26 mouse cellular contexts compared by ENCODE assay signal in the genomic region with DNA sequence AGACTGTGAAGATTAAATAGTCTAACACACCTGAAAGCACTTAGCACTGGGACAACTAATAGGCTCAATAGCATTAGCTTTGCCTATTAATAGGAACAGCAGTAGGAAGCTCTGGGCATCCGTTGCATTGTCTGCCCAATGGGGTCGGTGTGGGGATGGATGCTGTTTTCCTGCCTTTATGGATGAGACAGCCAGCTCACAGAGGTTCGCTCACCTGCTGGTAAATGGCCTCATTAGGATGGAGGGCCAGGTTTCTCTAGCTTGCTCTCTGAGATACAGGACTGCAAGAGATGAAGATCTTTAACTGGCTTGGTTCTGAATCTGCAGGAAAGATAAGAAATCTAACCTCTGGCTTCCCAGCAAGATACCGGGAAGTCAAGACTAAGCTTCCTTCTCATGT. TPM values are rescaled to one million over a fixed set of nuclear protein-coding genes. Genes with fewer than 3 reads are reported as not detected.
DNase-seq lines count a peak whose midpoint lies in the region; ATAC-seq and TF ChIP-seq lines count a peak whose summit lies in the region.
"Had no signal": no experiment of that assay in that cellular context is flagged by ENCODE, and none has a peak within 500 bp of the region (broad histone marks: within the 10 kb centered on the region; RNA-seq: fewer than 3 reads in every experiment).

No protein-coding gene starts in this region.

- DNase-seq in cerebellum, adult 11-12 months, result peak; percentile 55
- DNase-seq in cerebellum, adult 9-10 months, result peak; percentile 66
- no peak for DNase-seq in cerebellum, postnatal 4 days (ENCODE audit: low spot score in 2 of 2)
- DNase-seq in hindbrain, embryonic 14.5 days (ENCODE audit: low spot score), result no peak
- DNase-seq in hindbrain, embryonic 11.5 days (ENCODE audit: low spot score), result no peak
- DNase-seq in cerebellum, postnatal 25 days, result peak; percentile 37 to 46
- no peak for DNase-seq in stomach, postnatal 0 days (ENCODE audit: low spot score)
- DNase-seq: adrenal gland, postnatal 10 days; adrenal gland, postnatal 36 days; forebrain, postnatal 0 days; gastrocnemius, adult 2 months; gastrocnemius, postnatal 14 days; heart, adult 11 months; heart, postnatal 36 days; kidney, adult 18-20 months; kidney, adult 9 months had no signal

- no peak for TF ChIP-seq CTCF in stomach, postnatal 0 days (IDR thresholded peaks at IDR 0.05; ENCODE audit: low read depth)

- ATAC-seq in cerebellum, adult (ENCODE audit: insufficient number of reproducible peaks, low FRiP score, low TSS enrichment), result no peak
- ATAC-seq in hindbrain, embryonic 14.5 days (ENCODE audit: low FRiP score), result no peak
- ATAC-seq in hindbrain, embryonic 11.5 days (ENCODE audit: low FRiP score), result no peak
- ATAC-seq in stomach, postnatal 0 days (ENCODE audit: low FRiP score, low TSS enrichment), result no peak
- ATAC-seq: activated CD4-positive, CD25-positive, alpha-beta regulatory T cell, adult 4 months; forebrain, embryonic 14.5 days; forebrain, postnatal 0 days; hindbrain, postnatal 0 days; inflammation-experienced regulatory T-cells, adult 6 months; intestine, embryonic 16.5 days had no signal

- H3K27ac ChIP-seq in hindbrain, embryonic 14.5 days, result peak overlapping the region; percentile 7; the same call in 1 of the 2 replicates
- H3K27ac ChIP-seq in hindbrain, embryonic 11.5 days (ENCODE audit: low read depth, low read length), result no peak overlapping the region
- H3K27ac ChIP-seq in stomach, postnatal 0 days (replicated peaks), result no peak overlapping the region
- H3K27ac ChIP-seq: embryonic facial prominence, embryonic 12.5 days; embryonic facial prominence, embryonic 15.5 days; gastrocnemius, adult 2 months; hindbrain, embryonic 12.5 days; hindbrain, postnatal 0 days had no signal

- TF ChIP-seq EP300 in stomach, postnatal 0 days (optimal IDR thresholded peaks at IDR 0.05), result no peak

- H3K9me3 ChIP-seq in hindbrain, embryonic 14.5 days (ENCODE audit: control insufficient read depth, low read length), result no peaks in the 10 kb centered on the region
- no peaks in the 10 kb centered on the region for H3K9me3 ChIP-seq in hindbrain, embryonic 11.5 days (ENCODE audit: control insufficient read depth, low read length)
- no peaks in the 10 kb centered on the region for H3K9me3 ChIP-seq in stomach, postnatal 0 days (ENCODE audit: control insufficient read depth, low read length)
- H3K9me3 ChIP-seq: embryonic facial prominence, embryonic 12.5 days; embryonic facial prominence, embryonic 15.5 days; hindbrain, embryonic 12.5 days had no signal

- H3K27me3 ChIP-seq in hindbrain, embryonic 14.5 days (ENCODE audit: control insufficient read depth, insufficient read depth, low read length), result no peaks in the 10 kb centered on the region
- no peaks in the 10 kb centered on the region for H3K27me3 ChIP-seq in hindbrain, embryonic 11.5 days (ENCODE audit: control insufficient read depth, insufficient read depth, low read length)
- H3K27me3 ChIP-seq in stomach, postnatal 0 days (ENCODE audit: control insufficient read depth, insufficient read depth, low read length), result no peaks in the 10 kb centered on the region
- H3K27me3 ChIP-seq: embryonic facial prominence, embryonic 12.5 days; embryonic facial prominence, embryonic 15.5 days; hindbrain, embryonic 12.5 days had no signal

- no peak overlapping the region for H3K4me3 ChIP-seq in hindbrain, embryonic 14.5 days (replicated peaks; ENCODE audit: low read length)
- H3K4me3 ChIP-seq in hindbrain, embryonic 11.5 days (ENCODE audit: low read depth, low read length), result no peak overlapping the region
- H3K4me3 ChIP-seq in stomach, postnatal 0 days (ENCODE audit: low read depth, low read length), result no peak overlapping the region
- H3K4me3 ChIP-seq: embryonic facial prominence, embryonic 12.5 days; embryonic facial prominence, embryonic 15.5 days; gastrocnemius, adult 2 months; hindbrain, embryonic 12.5 days had no signal

- no peak overlapping the region for H3K9ac ChIP-seq in hindbrain, embryonic 14.5 days
- H3K9ac ChIP-seq in hindbrain, embryonic 11.5 days (ENCODE audit: low read depth, low read length), result no peak overlapping the region
- H3K9ac ChIP-seq in stomach, postnatal 0 days (ENCODE audit: low read length), result no peak overlapping the region
- H3K9ac ChIP-seq: embryonic facial prominence, embryonic 12.5 days; embryonic facial prominence, embryonic 15.5 days; forebrain, postnatal 0 days; hindbrain, embryonic 12.5 days had no signal

- peaks cover 9% of the 10 kb centered on the region for H3K4me1 ChIP-seq in hindbrain, embryonic 14.5 days (replicated peaks; ENCODE audit: control insufficient read depth, insufficient read depth, low read length)
- no peaks in the 10 kb centered on the region for H3K4me1 ChIP-seq in hindbrain, embryonic 11.5 days (replicated peaks; ENCODE audit: control insufficient read depth, insufficient read depth, low read length)
- H3K4me1 ChIP-seq in stomach, postnatal 0 days (replicated peaks; ENCODE audit: control insufficient read depth, insufficient read depth), result no peaks in the 10 kb centered on the region

- H3K36me3 ChIP-seq in hindbrain, embryonic 14.5 days (replicated peaks; ENCODE audit: control insufficient read depth, insufficient read depth), result peaks cover 16% of the 10 kb centered on the region
- no peaks in the 10 kb centered on the region for H3K36me3 ChIP-seq in hindbrain, embryonic 11.5 days (ENCODE audit: control insufficient read depth, insufficient read depth, low read length)
- no peaks in the 10 kb centered on the region; the same call in 1 of the 2 replicates for H3K36me3 ChIP-seq in stomach, postnatal 0 days (ENCODE audit: control insufficient read depth, insufficient read depth, low read length)

- 73% methylated on average over 4 of the region's 4 CpGs for WGBS in hindbrain, embryonic 14.5 days
- 88% methylated on average over 4 of the region's 4 CpGs for WGBS in hindbrain, embryonic 11.5 days
- WGBS in stomach, postnatal 0 days, result 77% methylated on average over 4 of the region's 4 CpGs

- no peak overlapping the region for H3K4me2 ChIP-seq in hindbrain, embryonic 14.5 days (replicated peaks)
- no peak overlapping the region for H3K4me2 ChIP-seq in hindbrain, embryonic 11.5 days (replicated peaks; ENCODE audit: low read depth, low read length)
- no peak overlapping the region for H3K4me2 ChIP-seq in stomach, postnatal 0 days (replicated peaks; ENCODE audit: low read depth)
- H3K4me2 ChIP-seq: embryonic facial prominence, embryonic 12.5 days; embryonic facial prominence, embryonic 15.5 days; heart, embryonic 11.5 days; hindbrain, embryonic 12.5 days had no signal

RNA-seq across cellular contexts. Expression of a gene that starts 16.1 kb away (rescaled TPM):
- 99.1 TPM in 2 replicates for polyA plus RNA-seq in hindbrain, embryonic 14.5 days (2014; fragmentation: Nextera tagmentation; extraction: Ambion mirVana)
- polyA plus RNA-seq in hindbrain, embryonic 11.5 days (2014; fragmentation: Nextera tagmentation; extraction: Ambion mirVana), result 78.2 and 79.3 TPM in 2 replicates
- polyA plus RNA-seq in stomach, postnatal 0 days (2015; fragmentation: Nextera tagmentation; extraction: Ambion mirVana), result 43.7 and 48.2 TPM in 2 replicates

RNA-seq across cellular contexts. Expression of a gene that starts 19.4 kb away (rescaled TPM):
- polyA plus RNA-seq in hindbrain, embryonic 14.5 days (2014; fragmentation: Nextera tagmentation; extraction: Ambion mirVana), result 4.4 and 6.0 TPM in 2 replicates
- 12.2 and 13.2 TPM in 2 replicates for polyA plus RNA-seq in hindbrain, embryonic 11.5 days (2014; fragmentation: Nextera tagmentation; extraction: Ambion mirVana)
- polyA plus RNA-seq in stomach, postnatal 0 days (2015; fragmentation: Nextera tagmentation; extraction: Ambion mirVana), result 3.3 and 3.8 TPM in 2 replicates

Comparison
In these comparisons a context has a peak if more than half of its experiments do, and no peak if none do; other contexts are left out.
1. DNase-seq: peak in cerebellum, adult 11-12 months (single experiment), cerebellum, adult 9-10 months (single experiment) and cerebellum, postnatal 25 days (2 of 2); none in cerebellum, postnatal 4 days (0 of 2), hindbrain, embryonic 14.5 days (single experiment), hindbrain, embryonic 11.5 days (single experiment) and stomach, postnatal 0 days (single experiment).